Mouse (Mus musculus) hindbrain, postnatal 0 days (tissue): ENCODE measurements around the gene Tnnc2. TPM values are rescaled to one million over a fixed set of nuclear protein-coding genes. Genes with fewer than 3 reads are reported as not detected.

Experiments
- ATAC-seq: fragments of 200-750 bp; cut with Nextera tagmentation; 2 replicates; pipeline ENCODE4 v1.8.0; 2017; ENCODE audit warnings: mild to moderate bottlenecking, moderate TSS enrichment, moderate library complexity
- DNase-seq: peaks from one replicate; pipeline ENCODE4 v3.0.0-alpha.2; 2015; ENCODE audit warnings: low spot score
- H3K27ac ChIP-seq: fragments of 300-500 bp; sonication (generic); 2 replicates; pipeline ENCODE4 v1.5.1; 2014; ENCODE audit warnings: mild to moderate bottlenecking
- H3K27me3 ChIP-seq: fragments of 300-500 bp; sonication (generic); 2 replicates; pipeline ENCODE4 v1.6.1; 2014; ENCODE audit warnings: low read length, mixed read lengths; ENCODE audit not compliant: insufficient read depth
- H3K36me3 ChIP-seq: fragments of 300-500 bp; sonication (generic); 2 replicates; pipeline ENCODE4 v1.6.1; 2014; ENCODE audit warnings: low read length, mixed read lengths; ENCODE audit not compliant: insufficient read depth
- H3K4me1 ChIP-seq: fragments of 300-500 bp; sonication (generic); 2 replicates; pipeline ENCODE4 v1.6.1; 2014; ENCODE audit warnings: antibody characterized with exemption, low read length, mixed read lengths; ENCODE audit not compliant: insufficient read depth
- H3K4me2 ChIP-seq: fragments of 300-500 bp; sonication (generic); 2 replicates; pipeline ENCODE4 v1.6.1; 2014; ENCODE audit warnings: low read depth, mild to moderate bottlenecking, low read length, moderate library complexity, mixed read lengths
- H3K4me3 ChIP-seq: fragments of 300-500 bp; sonication (generic); 2 replicates; pipeline ENCODE4 v1.5.1; 2014; ENCODE audit warnings: low read length
- H3K9ac ChIP-seq: fragments of 300-500 bp; sonication (generic); replicated peaks from 2 replicates; pipeline ENCODE4 v1.6.1; 2014; ENCODE audit warnings: mild to moderate bottlenecking, low read length, moderate library complexity, mixed read lengths
- H3K9me3 ChIP-seq: fragments of 300-500 bp; sonication (generic); 2 replicates; pipeline ENCODE4 v1.6.1; 2016; ENCODE audit warnings: low read length, mixed read lengths
- CTCF ChIP-seq: IDR thresholded peaks from 2 replicates; pipeline ENCODE4 v1.5.1; 2016; ENCODE audit warnings: antibody characterized with exemption, control low read depth, low read depth
- WGBS: fragments of 180-500 bp; shearing (Covaris S2); extraction: QIAGEN DNeasy Blood & Tissue Kit; methylation state at CpG from one replicate; pipeline ENCODE4 v1.1.7; 2014; 5-methylcytosine and 5-hydroxymethylcytosine counted together
- polyA plus RNA-seq: library from polyadenylated mRNA; unstranded; fragments of >200 nt; fragmentation: Nextera tagmentation; extraction: Ambion mirVana; gene quantifications from 2 replicates; pipeline ENCODE4 v1.2.1, GENCODE M21; 2015
- total RNA-seq: library from RNA; depleted of rRNA; stranded (reverse); fragments of >200 nt; gene quantifications from 2 replicates; pipeline ENCODE4 v1.2.3, GENCODE M21; 2014

Tnnc2 gene
- total and polyA plus RNA-seq, 2 experiments from 2014 or later, result 0.30 TPM; not detected in 1

DNA sequence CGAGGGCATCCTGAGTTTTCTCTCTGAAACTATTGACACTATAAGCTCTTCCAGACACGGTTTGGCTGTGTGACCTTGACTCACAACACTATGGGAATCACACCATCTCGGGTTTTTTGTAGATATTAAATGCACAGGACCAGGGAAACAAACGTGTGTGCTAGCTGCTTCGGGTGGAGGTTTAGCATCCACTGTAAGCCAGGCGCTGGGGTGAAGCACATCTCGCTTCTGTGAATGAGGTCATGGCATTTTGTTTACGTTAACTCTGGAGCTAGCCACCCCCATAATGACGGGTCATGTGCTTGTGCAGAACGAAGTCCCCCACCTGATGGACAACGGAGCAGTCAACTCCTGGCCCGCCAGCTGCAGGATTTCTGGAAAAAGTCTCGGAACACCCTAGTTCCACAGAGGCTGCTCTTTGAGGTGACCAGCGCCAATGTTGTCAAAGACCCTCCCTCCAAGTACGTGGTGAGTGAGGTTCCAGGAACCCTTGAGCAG lies 6.7 kb upstream of the Tnnc2 start:
- Histone ChIP-seq H3K9me3 (no peaks in the 10 kb centered on the region), H3K4me2 (peak overlapping the region; percentile 93), H3K4me1 (no peaks in the 10 kb centered on the region; the same call in 1 of the 2 replicates), H3K36me3 (0 out of 2 replicates have a peak, but pooled peaks cover 6% of the 10 kb centered on the region), H3K27ac (peak overlapping the region; percentile 89), H3K27me3 (no peaks in the 10 kb centered on the region), H3K9ac (peak overlapping the region; percentile 92), H3K4me3 (peak overlapping the region; percentile 75)
- peak; percentile 48 for DNase-seq
- peak; percentile 25; the same call in 1 of the 2 replicates for ATAC-seq
- WGBS, result 7% methylated on average over 15 of the region's 15 CpGs
- no peak for TF ChIP-seq CTCF

DNA sequence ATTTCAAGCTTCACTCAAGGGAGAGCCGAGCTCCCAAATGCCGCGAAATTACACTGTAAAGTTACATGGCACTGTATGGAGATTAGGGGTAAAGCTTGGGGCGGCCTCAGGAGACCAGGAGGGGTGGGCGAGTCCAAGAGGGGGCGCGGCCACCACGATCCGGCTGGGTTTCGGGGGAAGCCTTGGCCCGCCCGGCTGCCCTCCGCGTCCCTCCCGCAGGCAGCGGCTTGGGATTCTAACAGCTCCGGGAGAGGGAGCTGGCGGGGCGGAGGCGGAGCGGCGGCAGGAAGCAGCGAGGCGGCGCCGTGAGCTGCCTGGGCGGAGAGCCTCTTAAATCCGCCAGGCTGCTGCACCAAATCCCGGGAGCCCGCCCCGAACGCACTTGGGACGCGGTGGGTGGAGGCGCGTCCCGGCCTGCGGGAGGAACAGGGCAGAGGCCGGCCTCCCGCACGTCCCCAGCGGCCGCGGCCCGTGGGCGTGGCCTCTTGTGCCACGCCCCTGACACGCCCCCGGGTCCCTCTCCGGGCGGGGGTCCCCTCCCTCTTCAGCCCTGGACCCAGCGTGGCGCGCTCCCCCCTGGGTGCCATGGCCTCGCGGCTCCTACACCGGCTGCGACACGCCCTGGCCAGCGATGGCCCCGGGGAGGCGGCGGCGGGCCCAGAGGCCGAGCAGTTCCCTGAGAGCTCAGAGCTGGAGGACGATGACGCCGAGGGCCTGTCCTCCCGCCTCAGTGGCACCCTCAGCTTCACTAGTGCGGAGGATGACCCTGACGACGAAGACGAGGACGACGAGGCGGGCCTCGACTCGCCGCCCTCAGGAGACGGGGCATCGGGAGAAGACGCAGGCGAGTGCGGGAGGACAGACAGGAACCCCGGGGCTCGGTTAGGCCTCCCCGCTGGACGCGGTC lies 6.0 kb upstream of the Tnnc2 start, which contains the start of gene Snx21:
TSS of gene Snx21 (plus strand) at position 343 of the 907 bp plus-strand sequence.
- peak within 1 kb of the TSS; percentile 75 for H3K4me3 ChIP-seq
- DNase-seq (peak; percentile 89), ATAC-seq (peak; percentile 92)
- H3K27ac ChIP-seq, result peak within 1 kb of the TSS; percentile 89
- TF ChIP-seq CTCF, result peak; percentile 49
- H3K4me2 ChIP-seq, result peak within 1 kb of the TSS; percentile 93
- H3K9me3 ChIP-seq, result no peaks in the 10 kb centered on the region
- H3K4me1 ChIP-seq, result no peaks in the 10 kb centered on the region; the same call in 1 of the 2 replicates
- under 1% methylated on average over 66 of the region's 89 CpGs for WGBS
- H3K27me3 ChIP-seq, result no peaks in the 10 kb centered on the region
- H3K36me3 ChIP-seq, result 0 out of 2 replicates have a peak, but pooled peaks cover 4% of the 10 kb centered on the region
- peak within 1 kb of the TSS; percentile 92 for H3K9ac ChIP-seq

DNA sequence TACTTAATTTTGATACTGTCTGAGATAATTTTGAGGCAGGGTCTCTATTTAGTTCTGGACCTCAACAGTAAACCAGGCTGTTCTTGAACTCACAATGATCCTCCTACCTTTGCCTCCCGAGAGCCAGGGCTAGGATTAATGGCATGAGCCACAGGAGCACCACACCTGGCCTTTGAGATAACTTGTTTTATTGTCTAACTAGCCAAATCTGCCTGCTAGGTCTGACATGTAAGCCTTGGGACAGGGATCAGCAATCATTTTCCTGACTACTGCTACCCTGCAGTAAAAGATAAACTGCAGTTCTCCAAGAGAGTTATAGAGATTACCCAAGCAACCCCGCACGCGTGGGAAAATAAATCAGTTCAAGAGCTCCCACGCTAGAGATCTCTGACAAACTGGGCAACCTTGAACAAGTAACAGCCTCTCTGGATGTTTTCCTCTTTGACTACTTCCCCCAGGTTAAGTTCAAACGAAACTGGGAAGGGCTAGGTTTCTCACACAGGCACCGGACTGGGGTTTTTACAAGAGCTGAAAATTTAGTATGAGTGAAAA lies 5.2 kb upstream of the Tnnc2 start:
- TF ChIP-seq CTCF, result no peak
- Histone ChIP-seq H3K9ac (peak overlapping the region; percentile 92; the same call in 1 of the 2 replicates), H3K4me3 (peak overlapping the region; percentile 75), H3K27me3 (no peaks in the 10 kb centered on the region), H3K4me2 (peak overlapping the region; percentile 93), H3K36me3 (no peaks in the 10 kb centered on the region), H3K27ac (peak overlapping the region; percentile 89), H3K4me1 (no peaks in the 10 kb centered on the region; the same call in 1 of the 2 replicates), H3K9me3 (no peaks in the 10 kb centered on the region)
- 12% methylated on average over 7 of the region's 7 CpGs for WGBS
- ATAC-seq (no peak), DNase-seq (no peak)

DNA sequence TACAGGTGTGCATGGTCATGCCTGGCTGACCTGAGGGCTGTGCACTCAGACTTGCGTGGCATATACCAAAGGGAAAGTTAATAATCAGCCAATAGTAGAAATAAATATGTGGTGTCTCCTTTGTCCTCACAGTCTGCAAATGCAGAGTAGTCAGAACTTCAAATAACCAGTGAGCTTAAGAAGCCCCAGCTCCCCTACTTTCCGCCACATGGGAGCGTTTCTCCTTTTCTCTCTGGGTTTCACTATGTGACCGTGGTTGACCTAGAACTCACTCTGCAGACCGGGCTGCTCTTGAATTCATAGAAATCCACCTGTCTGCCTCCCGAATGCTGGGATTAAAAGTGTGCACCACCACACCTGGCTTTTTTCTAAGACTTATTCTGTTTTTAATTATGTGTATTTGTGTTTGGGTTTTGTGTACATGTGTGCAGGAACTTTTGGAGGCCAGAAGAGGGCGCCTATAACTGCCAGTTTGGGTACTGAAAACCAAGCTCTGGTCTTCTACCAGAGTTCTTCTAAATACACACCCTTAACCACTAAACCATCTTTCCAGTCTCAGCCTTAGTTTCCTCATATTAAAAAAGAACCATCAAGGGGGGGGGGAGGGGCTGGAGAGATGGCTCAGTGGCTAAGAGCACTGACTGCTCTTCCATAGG lies 4.3 kb upstream of the Tnnc2 start:
- peak; percentile 50 for DNase-seq
- 80% methylated on average over 7 of the region's 7 CpGs for WGBS
- no peak for ATAC-seq
- Histone ChIP-seq H3K4me1 (no peaks in the 10 kb centered on the region; the same call in 1 of the 2 replicates), H3K4me3 (no peak overlapping the region), H3K9ac (no peak overlapping the region), H3K9me3 (no peaks in the 10 kb centered on the region), H3K27me3 (no peaks in the 10 kb centered on the region), H3K36me3 (no peaks in the 10 kb centered on the region), H3K27ac (no peak overlapping the region), H3K4me2 (no peak overlapping the region)
- peak; percentile 51 for TF ChIP-seq CTCF

DNA sequence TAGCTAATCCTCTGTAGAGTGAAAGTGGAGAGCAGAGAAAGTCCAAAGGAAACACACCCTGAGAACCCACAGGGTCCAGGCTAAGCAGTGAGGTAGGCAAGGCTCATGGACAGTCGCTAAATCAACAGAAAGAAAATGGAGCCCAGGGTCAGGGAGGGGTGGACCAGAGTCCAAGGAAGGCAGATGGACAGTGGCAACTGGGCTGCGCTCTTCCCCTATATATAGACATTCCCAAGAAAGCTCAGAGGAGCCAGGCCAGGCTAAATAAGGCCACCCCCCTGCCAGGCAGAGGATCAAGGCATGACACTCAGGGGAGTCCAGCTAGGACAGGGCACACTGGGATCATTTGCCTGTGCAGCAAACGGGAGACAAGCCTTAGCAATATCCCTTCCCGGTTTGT lies 2.1 kb upstream of the Tnnc2 start:
- Histone ChIP-seq H3K9ac (no peak overlapping the region), H3K4me1 (no peaks in the 10 kb centered on the region; the same call in 1 of the 2 replicates), H3K9me3 (no peaks in the 10 kb centered on the region), H3K36me3 (no peaks in the 10 kb centered on the region), H3K4me3 (no peak overlapping the region), H3K4me2 (no peak overlapping the region), H3K27ac (no peak overlapping the region), H3K27me3 (no peaks in the 10 kb centered on the region)
- 76% methylated on average over 4 of the region's 4 CpGs for WGBS
- DNase-seq, result no peak
- no peak for TF ChIP-seq CTCF
- no peak for ATAC-seq

DNA sequence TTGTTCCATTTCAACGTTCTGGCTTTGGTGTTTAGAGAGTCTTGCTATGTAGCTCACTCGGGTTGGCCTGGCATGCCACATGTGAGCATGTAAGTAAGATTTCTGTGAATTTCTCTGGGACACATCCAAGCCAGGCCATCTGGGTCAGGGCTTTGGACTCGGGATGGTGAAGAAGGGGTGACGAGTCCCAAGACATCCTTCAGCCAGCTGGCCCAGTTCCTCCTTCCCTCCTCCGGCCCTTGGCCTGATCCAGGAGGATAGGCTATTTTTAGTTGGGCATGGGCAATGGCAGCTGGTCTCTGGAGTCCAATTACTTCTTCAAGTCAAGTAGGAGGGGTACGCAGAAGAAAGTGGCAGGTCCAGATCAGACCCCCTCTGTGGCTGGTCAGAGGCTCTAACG lies 958 bp downstream of the Tnnc2 start:
- Histone ChIP-seq H3K9me3 (no peaks in the 10 kb centered on the region), H3K9ac (no peak overlapping the region), H3K27me3 (no peaks in the 10 kb centered on the region), H3K4me3 (no peak overlapping the region), H3K4me2 (no peak overlapping the region), H3K27ac (no peak overlapping the region), H3K4me1 (no peaks in the 10 kb centered on the region), H3K36me3 (no peaks in the 10 kb centered on the region)
- no peak for DNase-seq
- no peak for TF ChIP-seq CTCF
- 79% methylated on average over 7 of the region's 7 CpGs for WGBS
- ATAC-seq, result no peak
